Mouse (Mus musculus) left cerebral cortex, postnatal 4 days (tissue): ENCODE data around the gene 1700037H04Rik. TPM values are rescaled to one million over a fixed set of nuclear protein-coding genes. Genes with fewer than 3 reads are reported as not detected.
"Not testable (repeated sequence)": the region's sequence is repeated elsewhere in the genome, so short reads cannot be mapped to it uniquely, and the experiment has no call there.

Experiments used
- DNase-seq: peaks from one replicate; pipeline ENCODE4 v3.0.0-alpha.2; 2022
- intact Hi-C: fragments of 180-260 bp; cut with DNase I; formaldehyde crosslinking; loops from one replicate; pipeline ENCODE4 v1.15.1; 2025
- total RNA-seq, 2 experiments: library from RNA; stranded (reverse); gene quantifications; 2 replicates each; pipeline ENCODE4 v1.2.3; 2021

The 1700037H04Rik gene
- total RNA-seq, 2 experiments from 2014 or later, result 57.3 to 59.2 TPM

GRCm38 (mm10) chr2:131132111-131132888 is 27.6 kb downstream of the 1700037H04Rik start:
- intact Hi-C loops, result no loop called here
- no peak for DNase-seq

GRCm38 (mm10) chr2:131130849-131131248 is 29.0 kb downstream of the 1700037H04Rik start:
- intact Hi-C loops, result no loop called here

DNA sequence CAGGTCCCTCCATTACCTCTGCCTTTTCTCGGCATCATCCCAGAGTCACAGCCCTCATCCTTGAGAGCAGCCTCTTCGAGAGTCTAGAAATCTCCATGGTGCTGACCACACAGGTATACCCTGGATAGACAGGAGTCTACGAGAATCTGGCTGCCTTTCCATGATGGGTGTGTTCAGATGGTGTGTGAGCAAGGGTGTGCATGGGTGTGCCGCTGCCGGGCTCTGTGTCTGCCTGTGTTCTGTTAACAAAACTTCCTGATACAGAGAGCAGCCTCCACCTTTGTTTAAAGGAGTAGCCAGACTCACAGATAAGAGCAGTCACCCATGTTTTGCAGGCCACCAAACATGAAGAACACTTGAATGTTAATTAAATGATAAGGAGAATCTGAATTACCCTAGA is 30.0 kb downstream of the 1700037H04Rik start:
- no peak for DNase-seq
- intact Hi-C loops, result no loop called here

More at GRCm38 (mm10) chr2:131130849-131131248, 29.0 kb downstream of the 1700037H04Rik start:
- DNase-seq, result no peak

- DNase-seq, result no peak
- intact Hi-C loops, result no loop called here
Observed at GRCm38 (mm10) chr2:131128636-131129157, 31.2 kb downstream of the 1700037H04Rik start.

DNA sequence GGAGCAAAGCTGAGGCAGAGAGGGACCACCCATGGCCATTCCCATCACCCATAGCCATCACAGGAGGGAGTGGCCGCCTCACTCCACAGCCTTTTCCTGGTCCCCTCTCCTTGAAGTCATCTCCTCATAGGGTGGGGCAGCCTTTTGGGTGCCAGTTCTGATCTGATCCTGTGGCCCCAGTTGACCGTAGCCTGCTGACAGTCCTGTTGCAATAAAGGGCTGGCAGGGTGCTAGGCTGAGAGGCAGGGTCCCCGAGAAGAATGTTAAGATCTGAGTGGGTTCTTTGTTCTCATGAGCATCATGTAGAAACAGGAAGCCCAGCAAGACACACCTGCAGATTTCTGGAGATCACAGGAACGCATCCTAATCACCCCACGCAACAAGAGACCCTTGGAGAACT is 31.7 kb downstream of the 1700037H04Rik start:
- intact Hi-C loops, result no loop called here
- DNase-seq, result no peak

DNA sequence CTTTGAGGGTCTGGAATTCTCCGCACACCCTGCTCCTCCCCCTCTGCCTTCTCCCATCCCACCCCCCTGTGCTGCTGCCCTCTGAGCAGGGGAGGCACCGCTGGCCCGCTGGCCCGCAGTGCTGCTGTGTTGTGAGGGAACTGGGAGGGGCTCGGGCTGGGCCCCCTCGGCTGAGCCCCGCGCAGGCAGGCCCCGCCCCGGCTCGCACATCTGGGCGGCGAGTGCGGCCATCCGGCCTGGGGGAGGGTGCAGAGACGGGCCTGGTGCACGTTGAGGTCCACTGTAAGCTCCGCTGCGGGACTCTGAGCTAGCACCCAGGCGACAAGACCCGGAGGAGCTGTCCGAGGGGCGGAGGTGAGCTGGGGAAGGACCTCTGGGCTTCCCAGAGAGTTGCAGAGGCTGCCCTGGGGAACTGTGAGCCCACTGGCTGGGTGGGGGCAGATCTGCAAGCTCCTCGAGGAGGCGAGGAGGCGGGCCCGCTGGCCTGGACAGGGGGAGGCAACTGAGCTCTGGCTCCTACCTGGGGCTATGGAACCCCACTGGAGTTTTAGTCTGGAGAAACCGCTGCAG is 32.6 kb downstream of the 1700037H04Rik start, which contains the start of gene Hspa12b:
TSS of gene Hspa12b (plus strand) at position 120 of the 570 bp plus-strand sequence.
- intact Hi-C loops, result no loop called here

GRCm38 (mm10) chr2:131125964-131126815 is 33.7 kb downstream of the 1700037H04Rik start:
- intact Hi-C loops, result no loop called here

More for the DNA sequence above, 32.6 kb downstream of the 1700037H04Rik start, which contains the start of gene Hspa12b:
- no peak for DNase-seq

DNA sequence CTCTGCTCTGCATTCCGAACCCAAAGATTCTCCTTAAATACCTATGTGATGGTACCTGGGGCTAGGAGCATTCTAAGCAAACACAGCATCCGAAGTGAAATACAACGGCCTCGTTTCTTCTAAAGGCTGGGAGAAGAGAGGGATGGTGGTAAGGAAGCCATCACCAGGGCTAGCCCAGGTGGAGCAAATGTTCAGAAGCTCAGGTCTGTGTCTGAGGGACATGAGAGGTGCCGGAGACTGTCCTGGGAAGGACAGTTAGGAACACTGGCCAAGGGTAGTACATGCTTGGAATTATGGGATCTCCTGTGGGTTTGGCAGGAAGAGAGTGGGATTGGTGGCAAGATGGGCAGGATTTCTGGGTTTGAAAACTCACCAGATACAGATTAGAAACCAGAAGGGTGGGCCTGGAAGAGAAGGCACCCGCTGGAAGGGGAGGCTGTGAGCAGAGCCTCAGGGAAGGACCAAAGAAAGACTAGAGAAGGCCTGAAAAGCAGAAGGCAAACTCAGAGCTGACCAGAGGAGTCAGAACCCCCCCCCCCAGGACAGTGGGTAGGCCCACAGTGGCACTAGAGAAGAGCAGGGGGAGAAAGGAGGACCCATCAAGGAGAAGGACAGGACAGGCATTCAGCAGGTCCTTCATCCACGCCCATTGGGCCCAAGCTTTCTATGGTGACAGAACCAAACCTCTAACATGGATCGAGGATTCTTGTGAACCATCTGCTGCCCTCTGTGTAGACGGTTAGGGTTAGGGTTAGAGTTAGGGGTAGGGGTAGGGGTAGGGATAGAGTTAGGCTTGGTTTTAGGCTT is 34.5 kb downstream of the 1700037H04Rik start:
- no peak for DNase-seq
- intact Hi-C loops, result no loop called here

More at GRCm38 (mm10) chr2:131125964-131126815, 33.7 kb downstream of the 1700037H04Rik start:
- no peak for DNase-seq

- intact Hi-C loops, result no loop called here
Observed at GRCm38 (mm10) chr2:131124166-131124565, 35.7 kb downstream of the 1700037H04Rik start.

GRCm38 (mm10) chr2:131118968-131119574 is 40.8 kb downstream of the 1700037H04Rik start:
- intact Hi-C loops, result no loop called here

More at GRCm38 (mm10) chr2:131124166-131124565, 35.7 kb downstream of the 1700037H04Rik start:
- DNase-seq, result no peak

GRCm38 (mm10) chr2:131105989-131106388 is 53.9 kb downstream of the 1700037H04Rik start:
- DNase-seq, result no peak

More at GRCm38 (mm10) chr2:131118968-131119574, 40.8 kb downstream of the 1700037H04Rik start:
- no peak for DNase-seq

DNA sequence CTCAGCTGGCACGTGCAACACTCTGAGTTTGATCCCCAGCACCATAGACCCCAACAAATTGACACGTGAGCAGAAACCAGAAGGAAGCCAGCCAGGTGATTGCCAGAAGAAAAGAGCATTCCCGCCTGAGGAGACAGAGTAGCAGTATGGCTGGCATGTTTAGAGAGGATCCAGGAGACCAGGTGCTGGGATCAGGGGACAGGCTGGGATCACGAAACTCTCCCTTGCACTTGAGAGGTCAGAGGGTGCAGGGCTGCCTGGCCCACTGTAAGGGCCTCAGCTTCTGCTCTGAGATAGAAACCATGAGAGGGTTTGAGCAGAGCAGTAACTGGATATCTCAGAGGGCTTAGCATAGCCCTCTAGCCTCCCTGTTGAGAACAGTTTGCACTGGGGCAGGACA is 54.8 kb downstream of the 1700037H04Rik start:
- intact Hi-C loops, DNase-seq: not testable (repeated sequence)

More at GRCm38 (mm10) chr2:131105989-131106388, 53.9 kb downstream of the 1700037H04Rik start:
- intact Hi-C loops, result no loop called here

GRCm38 (mm10) chr2:131104021-131104420 is 55.9 kb downstream of the 1700037H04Rik start:
- intact Hi-C loops, result no loop called here
- no peak for DNase-seq

DNA sequence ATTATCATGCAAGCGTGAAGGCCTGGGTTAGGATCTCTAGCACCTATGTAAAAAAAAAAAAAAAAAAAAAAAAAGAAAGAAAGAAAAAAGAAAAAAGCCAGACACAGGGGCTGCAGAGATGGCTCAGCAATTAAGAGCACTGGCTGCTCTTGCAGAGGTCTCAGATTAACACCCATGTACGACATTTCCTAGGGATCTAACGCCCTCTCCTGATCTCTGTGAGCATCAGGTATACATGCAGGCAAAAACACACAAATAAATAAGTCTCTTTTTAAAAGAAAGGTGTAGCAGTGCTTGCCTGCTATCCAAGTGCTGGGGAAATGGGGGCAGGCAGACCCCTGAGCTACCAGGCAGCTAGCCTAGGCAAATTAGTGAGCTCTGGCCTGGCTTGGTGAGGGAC is 58.4 kb downstream of the 1700037H04Rik start:
- DNase-seq, result no peak
- intact Hi-C loops, result no loop called here

GRCm38 (mm10) chr2:131097087-131097486 is 62.8 kb downstream of the 1700037H04Rik start:
- DNase-seq, result no peak
- intact Hi-C loops, result no loop called here
